Mouse (Mus musculus) 416B (cell line): Measurements from ENCODE around the gene Gm49333.

Experiments
- DNase-seq: peaks from one replicate; pipeline ENCODE4 v3.0.0; 2011; ENCODE audit warnings: low read depth

Gene Gm49333

DNA sequence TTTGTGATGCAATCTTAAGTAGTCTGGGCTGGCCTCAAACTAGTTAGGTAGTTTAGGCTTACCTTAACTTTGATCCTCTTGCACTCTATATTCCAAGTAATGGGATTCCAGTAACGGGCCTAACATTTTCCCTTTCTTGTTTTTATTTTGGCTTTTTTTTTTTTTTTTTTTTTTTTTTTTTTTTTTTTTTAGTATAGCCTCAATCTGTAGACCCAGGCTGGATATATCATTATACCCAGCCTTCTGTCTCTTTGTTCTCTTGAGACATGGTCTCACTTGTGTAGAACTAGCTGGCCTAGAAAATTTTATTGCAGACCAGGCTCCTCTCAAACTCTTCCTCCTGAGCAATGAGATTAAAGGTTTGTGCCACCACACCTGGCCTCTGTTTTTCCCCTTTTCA is 80.2 kb downstream of the Gm49333 start:
- no peak for DNase-seq

DNA sequence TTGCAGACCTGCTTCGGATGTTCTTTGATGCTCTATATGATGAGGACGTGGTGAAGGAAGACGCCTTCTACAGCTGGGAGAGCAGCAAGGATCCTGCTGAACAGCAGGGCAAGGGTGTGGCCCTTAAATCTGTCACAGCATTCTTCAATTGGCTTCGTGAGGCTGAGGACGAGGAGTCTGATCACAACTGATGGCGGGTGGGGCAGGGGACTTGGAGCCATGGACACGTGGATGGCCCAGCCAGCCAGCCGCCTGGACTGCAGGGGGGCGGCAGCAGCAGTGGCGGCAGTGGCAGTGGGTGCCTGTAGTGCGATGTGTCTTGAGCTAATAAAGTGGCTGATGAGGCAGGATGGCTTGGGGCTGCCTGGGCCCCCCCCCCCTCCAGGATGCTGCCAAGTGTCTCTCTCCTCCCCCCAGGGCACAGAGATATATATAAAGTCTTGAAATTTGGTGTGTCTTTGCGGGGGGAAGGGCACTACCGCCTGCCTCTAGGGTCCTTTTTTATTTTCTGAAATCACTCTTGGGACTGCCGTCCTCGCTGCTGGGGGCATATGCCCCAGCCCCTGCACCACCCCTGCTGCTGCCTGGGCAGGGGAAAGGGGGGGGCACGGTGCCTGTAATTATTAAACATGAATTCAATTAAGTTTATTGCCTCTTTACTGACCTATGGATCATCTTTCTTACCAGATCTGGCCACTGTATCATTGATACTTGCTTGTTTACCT is 81.0 kb downstream of the Gm49333 start:
- DNase-seq = no peak

- DNase-seq = no peak
Observed at GRCm38 (mm10) chr16:20693111-20693701, 81.8 kb downstream of the Gm49333 start, which contains the start of gene Fam131a. Gene Fam131a, plus strand, starts transcription at chr16:20693241.

GRCm38 (mm10) chr16:20694781-20695180 is 83.4 kb downstream of the Gm49333 start:
- no peak for DNase-seq
